Mouse (Mus musculus): ENCODE data around the gene Bcl11b.

The Bcl11b gene

DNA sequence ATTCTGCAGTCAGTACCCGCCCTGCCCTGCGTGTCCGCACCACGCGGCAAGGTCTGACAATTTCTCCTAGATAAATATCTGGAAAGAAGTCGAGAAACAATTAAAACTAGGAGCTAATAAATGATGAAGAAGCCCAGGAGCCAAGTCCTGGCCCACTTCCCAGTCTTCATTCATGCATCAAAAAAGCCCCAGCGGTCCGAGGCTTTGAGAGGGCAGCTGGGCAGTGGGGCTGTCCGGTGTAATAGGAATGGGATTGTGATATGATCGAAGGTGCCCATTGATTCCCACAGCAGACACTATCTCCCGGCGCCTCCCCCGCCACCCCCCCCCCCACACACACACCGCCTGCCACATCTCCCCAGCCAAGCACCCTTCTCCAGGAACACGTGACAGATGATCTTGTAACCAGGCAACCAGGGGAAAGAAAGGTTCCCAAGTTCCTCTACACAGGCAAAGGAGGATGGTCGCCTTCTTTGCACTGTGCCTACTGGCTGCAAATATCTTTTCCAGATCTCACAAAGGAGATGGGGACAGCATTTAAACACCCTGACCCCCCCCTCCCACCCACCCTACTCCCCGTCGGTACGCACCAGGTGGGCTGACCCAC lies 68.5 kb downstream of the Bcl11b start:
- no peak for DNase-seq (ENCODE audit: low spot score)

DNA sequence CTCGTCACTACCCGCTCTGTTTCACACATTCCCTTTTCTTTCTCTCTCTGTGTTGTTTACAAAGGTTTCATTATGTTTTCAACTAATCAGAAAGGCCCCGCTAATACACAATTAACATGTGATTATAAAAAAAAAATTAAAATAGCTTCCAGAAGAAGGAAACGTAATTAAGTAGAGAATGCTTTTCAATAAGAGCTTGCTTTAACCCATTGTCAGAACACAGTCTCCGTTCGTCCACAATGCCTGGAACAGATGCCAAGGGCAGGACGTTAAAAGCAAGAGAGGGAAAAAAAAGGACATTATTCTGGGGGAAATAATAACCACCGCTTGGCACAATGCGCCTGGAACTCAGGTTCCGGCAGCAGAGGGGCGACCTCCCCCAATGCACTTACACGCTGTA lies 71.3 kb downstream of the Bcl11b start:
- no peak for DNase-seq (ENCODE audit: low spot score)

DNA sequence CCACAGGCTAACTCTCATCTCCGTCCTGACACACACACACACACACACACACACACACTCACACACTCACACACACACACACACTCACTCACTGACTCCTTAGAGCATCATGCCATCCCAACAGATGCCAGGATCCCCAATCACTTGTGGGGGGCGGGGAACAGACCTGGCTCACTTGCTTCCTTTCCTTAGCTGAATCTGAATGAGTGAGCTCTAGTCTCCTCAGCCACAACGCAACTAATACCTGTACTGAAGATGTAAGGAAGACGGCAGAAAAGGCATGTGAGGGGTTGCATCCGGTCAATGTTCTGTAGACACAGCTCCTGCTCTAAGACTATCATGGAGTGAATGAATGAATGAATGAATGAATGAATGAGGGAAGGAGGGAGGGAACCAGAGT lies 71.9 kb downstream of the Bcl11b start:
- no peak for DNase-seq (ENCODE audit: low spot score)

DNA sequence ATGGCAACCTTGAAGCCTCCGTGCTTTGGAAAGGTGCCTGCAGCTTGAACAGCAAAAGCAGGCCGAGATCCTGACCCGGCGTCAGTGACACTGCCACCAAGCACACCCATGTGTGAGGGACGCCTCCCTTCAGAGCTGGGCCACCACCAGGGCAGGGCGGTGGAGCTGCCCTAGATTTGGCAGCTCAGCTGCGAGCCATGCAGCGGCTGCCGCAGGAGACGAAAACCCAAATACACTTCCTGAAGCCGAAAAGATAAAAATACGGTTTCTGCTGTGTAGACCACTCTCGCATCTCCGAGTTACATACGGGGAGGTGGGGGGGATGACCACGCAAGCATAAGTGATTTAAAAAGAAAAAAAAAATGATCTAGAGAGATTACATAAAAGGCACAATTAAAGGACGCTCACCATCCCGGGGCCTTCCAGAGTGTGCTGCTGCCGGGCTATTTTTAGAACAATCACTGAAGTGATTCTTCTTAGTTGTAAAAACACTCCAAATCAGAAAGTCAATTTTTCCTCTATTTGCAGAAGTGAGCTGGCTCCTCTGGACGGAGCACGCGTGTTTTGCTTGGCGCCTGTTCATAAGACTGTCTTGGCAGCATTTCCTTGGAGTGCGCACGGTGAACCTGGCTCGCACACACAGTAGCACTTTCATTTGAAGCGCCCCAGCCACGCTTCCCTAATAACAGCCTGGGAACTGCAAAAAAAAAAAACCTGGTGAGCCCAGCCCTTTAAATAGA lies 72.6 kb downstream of the Bcl11b start:
- no peak for DNase-seq (ENCODE audit: low spot score)

DNA sequence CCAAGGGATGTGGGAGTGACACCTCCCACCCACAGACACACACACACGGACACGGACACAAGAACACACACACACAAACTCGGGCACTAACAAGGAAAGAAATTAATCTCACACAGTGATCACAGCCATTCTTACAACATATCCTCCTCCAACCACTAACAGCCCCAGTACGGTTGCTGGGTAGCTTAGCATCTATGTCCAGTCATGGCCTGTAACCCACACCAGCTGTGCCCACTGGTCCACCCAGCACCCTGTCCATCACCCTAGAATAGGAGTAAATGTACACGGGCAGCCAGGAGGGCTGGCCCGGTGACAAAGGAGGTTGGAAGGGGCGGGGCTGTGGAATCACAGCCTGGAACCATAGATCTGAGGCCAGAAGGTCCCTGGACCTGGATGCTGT lies 74.5 kb downstream of the Bcl11b start:
- DNase-seq (ENCODE audit: low spot score): no peak

DNA sequence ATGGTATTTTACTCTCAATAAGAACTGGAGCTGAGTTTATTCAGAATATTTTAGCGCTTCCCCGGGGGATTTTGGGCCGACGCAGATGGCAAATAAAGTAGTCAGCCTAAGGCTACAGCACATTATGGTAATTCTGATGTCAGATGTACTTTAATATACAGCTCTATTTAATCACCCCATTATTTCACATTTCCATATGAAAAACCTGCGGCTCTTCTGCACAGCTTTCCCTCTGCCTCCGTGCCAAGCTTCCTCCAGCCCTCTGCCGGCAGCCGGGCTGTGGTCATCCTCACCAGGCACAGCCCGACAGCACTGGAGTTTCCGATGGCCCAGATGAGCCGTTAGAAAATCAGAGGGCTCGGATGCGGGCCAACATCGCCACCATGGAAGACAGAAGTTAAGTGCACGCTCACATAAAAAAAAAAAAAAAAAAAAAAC lies 74.9 kb downstream of the Bcl11b start:
- DNase-seq (ENCODE audit: low spot score): no peak

DNA sequence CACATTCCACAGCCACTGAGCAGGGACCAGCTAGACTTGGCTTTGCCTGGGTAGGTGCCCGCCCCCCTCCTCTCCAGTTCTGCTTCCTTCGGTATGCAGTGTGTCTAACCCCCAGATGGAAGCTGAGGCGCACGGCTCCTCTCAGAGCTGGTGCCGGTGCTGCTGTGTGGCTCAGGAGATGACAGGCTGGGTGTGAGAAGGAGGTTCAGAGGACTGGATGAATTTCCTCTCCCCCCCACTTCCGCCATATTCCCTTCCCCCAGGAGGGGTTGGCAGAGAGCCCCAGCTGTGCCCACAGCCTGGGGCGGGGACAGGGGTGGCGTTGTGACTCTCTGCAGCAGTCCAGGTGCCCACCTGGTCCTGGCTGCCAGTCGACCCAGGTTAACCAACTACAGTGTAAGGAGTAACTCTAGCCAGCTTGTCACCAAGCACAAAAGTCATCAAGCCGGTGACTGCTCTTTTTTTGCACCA lies 75.4 kb downstream of the Bcl11b start:
- no peak for DNase-seq (ENCODE audit: low spot score)

DNA sequence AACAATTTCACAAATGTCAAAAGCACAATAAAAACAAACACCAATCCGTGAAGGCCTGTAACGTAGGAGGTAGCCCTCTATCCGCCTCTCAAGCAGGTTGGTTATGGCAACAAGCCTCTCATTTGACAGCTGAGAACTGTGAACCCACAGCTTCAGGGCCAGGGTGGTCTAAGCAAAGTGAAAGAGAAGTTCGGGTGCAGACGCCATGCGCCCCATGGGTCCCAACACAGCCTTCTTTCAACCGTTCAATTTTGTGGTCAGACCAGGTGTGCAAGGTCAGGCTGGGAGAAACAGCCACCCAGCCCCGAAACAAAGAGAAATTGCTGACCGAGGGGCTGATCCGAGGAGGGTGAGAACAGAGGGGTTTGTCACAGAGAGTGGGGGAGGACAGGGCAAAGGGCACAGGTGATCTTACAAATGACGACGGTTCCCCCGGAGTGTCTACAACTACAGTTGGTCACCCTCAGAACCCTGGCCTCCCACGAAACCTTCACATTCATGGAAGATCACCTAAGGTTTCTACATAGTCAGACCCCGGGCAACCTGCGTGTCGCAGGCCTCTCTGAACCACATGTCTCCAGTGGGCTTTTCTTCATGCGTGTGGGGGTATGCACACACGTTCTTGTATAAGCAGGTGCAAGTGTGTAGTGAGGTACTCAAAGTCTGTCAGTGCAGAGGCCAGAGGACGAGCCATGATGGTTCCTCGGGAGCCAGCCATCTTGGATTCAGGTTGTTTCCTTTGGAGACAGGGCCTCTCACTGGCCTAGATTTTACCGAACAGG lies 77.1 kb downstream of the Bcl11b start:
- DNase-seq (ENCODE audit: low spot score): no peak

DNA sequence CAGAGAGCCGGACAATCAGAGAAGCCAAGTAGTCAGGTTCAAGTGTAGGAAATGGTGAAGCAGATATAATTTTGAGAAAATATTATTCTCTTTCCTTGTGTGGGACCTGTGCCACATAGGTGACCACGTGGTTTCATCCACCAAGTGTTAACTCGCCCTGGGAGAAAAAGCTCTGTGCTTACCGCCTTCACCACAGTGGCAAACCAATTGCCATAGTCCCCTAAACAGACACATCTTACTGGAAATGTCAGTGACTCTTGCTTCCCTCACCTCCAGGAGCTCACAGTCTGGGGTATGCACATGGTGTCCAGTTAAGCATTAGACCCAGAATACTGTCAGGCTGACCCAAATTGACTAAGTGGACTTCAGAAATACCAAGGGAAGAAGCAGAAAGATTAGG lies 78.7 kb downstream of the Bcl11b start:
- no peak for DNase-seq (ENCODE audit: low spot score)

DNA sequence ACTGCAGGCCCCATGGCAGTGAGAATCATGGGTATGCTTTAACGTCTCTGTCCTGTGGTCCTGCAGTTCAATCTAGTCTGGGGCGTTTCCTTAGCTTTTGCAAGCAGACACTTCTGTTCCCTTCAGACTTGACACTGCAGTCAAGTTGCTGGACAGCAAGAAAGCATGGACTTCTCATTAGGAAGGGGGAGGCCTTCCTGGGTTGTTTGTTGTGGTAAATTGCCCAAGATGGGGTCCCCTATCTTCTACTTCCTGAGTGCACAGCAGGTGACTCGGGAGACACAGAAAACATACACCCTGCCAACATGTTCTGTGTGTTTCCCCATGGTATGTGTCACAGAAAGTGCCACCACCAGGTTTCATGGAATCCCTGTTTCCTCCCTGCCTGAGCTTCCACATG lies 79.4 kb downstream of the Bcl11b start:
- DNase-seq (ENCODE audit: low spot score): no peak

DNA sequence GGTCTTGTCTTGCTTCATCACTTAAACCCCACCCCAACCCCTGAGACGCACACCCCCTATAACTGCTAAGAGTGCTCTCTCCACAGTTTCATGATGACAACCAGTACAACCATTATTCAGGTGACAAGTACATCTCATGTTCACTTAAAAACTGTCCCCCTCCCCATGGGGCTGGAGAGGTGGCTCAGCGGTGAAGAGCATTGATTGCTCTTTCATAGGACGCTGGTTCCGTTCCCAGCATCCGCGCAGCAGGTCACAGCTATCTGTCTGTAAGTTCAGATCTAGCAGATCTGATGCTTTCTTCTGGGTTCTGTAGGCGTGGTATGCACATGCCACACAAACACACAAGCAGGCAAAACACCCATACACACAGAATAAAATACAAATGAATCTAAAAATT lies 81.2 kb downstream of the Bcl11b start:
- DNase-seq (ENCODE audit: low spot score): no peak

DNA sequence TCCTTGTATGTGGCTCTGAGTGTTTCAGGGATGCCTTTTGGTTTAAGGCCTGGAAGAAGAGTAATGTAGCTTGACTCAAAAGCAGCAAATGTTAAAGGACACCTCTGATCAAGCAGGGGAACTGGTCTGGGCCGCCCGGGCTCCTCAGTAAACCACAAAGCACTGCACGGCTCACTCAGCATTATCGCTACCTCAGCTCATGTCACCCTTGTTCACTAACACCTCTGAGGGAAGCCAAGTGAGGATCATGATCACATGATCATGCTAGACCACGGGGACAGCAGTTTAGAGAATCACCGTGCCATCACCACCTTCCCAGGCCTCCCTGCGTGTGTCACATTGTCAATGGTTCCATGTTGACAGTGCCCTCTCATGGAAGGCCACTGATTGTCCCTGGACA lies 81.8 kb downstream of the Bcl11b start:
- DNase-seq (ENCODE audit: low spot score): no peak

DNA sequence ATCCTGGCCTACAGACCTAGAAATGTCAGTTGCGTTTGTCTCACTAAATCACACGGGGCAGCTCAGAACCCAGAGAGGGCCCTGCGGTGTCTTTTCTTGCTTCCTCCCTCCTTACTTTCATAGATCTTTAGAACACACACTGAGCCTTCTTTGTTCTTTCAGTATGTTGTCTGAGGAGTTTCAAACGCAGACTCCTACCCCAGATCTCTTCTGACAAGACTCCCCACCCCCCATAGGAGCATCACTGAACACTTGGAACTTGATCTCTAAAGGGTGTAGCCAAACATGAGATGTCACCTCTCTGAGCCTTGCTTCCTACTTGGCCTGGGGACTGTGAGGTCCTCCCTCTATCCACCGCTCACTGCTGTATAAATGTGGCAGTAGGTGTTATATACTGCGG lies 82.2 kb downstream of the Bcl11b start:
- no peak for DNase-seq (ENCODE audit: low spot score)

DNA sequence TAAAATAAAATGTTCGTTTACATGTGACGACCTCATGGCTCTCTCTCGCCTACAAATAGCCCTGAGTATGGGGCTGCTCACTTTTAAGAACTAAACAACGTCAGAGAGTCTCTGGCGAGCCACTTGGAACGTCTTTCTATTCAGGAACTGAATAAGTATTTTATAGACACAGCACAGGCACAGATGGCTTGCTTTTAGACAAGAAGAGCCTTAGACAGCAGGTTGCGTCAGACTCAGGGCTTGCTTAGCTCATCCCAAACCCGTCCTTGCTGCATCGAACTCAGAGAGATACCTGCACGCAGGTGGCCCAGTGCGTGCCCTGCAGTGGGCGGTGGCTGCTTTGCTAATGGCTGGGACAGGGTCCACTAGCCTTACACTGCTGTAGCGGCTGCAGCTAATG lies 82.7 kb downstream of the Bcl11b start:
- DNase-seq (ENCODE audit: low spot score): no peak

DNA sequence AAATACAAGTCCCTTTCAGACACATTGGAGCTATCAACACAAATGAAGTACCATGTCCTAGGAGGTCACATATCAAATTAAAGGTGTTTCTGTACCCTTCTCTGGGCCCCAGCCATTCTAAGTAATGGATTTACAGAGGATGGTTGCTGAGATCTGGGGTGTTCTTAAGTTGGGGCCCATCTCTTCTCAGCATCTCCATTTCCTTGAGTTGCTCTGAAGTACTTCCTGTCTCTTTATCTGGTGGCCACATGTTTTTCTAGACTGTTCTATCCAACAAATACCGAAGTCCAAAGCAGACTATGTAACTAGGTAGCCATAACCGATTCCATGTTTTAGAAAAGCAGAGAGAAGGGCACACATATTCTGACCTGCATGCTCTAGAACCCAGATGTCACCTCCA lies 83.3 kb downstream of the Bcl11b start:
- no peak for DNase-seq (ENCODE audit: low spot score)

DNA sequence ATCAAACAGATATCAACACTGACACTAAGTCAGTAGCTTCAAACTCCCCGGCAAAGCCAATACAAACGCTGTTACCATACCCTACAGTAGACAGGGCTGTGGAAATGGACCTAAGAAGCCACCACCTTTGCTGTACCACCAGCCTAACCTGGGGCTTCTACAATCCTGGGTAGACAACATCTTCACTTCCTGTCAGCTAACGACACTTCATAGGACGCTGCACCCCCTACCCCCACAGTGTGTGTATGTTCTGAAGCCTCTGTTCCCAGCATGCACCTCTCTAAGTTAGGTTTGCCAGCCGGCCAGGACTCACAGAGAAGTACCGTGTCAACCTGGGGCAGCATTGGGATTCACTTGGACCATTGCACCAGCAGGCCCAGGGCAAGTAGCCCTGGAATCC lies 84.6 kb downstream of the Bcl11b start:
- no peak for DNase-seq (ENCODE audit: low spot score)

DNA sequence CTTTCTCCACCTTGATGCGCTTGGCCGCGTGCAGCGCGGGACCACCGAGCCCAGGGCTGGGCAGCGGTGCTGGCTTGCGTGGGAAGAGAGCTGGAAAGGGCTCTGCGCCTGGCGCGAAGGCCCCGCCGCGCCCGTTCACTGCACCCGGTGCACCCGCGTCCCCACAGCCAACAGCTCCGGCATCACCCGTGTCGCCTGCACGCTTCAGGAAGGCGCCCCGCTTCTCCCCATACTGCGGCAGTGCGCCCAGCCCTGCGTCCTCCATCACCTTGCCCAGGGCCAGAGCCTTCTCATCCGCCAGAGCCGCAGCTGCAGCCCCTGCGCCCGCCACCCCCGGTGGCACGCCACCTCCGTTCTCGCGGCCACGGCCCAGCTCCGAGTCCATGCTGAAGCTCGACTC lies 87.4 kb downstream of the Bcl11b start:
- DNase-seq (ENCODE audit: low spot score): no peak

DNA sequence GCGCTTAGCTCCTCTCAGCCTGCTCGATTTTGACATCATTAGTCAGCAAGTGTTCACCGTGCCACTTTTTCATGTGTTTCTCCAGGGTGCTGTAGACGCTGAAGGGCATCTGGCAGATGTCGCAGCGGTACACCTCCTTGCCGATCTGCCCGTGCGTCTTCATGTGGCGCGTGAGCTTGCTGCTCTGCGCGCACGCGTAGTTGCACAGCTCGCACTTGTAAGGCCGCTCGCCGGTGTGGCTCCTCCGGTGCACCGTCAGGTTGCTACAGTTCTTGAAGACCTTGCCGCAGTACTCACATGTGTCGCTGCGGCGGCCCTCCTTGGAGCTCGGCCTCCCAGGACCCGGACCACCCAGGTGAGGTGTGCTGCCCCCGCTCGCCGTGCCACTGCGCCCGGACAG lies 88.0 kb downstream of the Bcl11b start:
- no peak for DNase-seq (ENCODE audit: low spot score)

DNA sequence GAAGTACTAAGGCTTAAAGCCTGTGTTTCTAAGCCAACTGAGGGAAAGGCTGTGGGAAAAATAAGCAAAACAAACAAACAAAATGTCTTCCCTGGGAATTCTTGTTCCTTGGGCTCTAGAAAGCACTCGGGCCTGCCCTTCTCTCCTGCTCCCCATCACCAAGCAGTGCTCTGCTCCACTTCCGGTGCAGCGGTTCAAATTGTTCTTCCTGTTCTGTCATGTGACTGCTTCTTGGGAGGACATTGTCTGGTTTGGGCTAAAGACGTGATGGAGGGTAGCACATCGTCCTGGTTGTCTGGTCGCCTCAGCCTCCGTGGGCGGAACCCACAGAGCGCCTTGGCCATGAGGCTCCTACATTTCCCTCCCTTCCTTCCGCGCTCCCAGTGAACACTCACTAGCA lies 94.6 kb downstream of the Bcl11b start:
- no peak for DNase-seq (ENCODE audit: low spot score)

DNA sequence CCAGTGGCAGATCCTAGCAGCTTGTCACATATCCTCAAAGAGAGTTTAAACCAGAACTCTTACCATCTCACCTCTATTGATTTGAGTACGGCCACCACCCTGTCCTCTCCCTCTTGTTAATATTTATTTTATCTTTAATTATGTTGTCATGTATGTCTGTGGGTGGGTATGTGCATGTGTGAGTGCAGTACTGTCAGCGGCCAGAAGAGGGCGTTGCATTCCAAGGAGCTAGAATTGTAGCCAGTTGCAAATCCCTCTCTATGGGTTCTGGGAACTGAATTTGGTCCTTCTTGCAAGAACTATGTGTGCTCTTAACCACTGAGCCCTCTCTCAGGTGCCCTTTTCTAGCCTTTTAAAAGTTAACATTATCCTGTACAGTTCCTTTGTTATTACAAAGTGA lies 98.1 kb downstream of the Bcl11b start:
- DNase-seq (ENCODE audit: low spot score): no peak

DNA sequence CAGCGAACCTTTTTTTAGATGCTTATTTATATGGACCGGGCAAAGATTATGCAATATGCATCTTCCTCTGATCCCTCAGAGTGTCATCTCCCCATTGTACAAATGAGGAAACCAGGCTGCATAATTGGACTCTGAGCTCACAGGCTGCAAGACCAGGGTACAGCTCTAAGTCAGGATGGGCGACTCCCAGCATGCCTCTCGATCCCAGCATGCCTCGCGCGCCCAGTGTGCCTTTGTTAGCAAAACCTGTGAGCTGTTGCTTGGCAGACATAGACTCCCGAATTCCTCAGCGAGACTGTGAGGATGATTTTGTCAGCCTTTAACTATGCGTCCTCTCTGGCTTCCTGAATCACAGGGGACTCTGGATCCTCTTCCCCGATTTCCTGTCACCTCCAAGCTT lies 98.9 kb downstream of the Bcl11b start:
- DNase-seq (ENCODE audit: low spot score): no peak

DNA sequence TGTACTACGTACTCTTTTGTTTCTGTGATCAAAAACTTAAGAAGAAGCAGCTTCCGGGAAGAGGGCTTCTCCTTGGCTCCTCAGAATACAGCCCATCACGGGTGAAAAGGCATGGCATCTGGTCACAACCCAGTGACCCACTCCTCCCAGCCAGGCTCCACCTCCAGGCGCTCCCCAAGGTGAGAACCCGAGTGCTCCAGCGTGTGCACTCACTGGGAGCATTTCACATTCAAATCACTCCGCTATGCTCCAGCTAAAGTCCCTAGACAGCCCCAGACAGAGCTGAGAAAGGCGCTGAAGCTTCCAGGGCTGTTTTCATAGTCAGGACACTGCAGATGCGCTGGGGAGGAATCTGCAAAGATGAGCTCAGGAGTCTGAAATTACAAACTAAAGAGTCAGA lies 99.5 kb downstream of the Bcl11b start:
- no peak for DNase-seq (ENCODE audit: low spot score)

DNA sequence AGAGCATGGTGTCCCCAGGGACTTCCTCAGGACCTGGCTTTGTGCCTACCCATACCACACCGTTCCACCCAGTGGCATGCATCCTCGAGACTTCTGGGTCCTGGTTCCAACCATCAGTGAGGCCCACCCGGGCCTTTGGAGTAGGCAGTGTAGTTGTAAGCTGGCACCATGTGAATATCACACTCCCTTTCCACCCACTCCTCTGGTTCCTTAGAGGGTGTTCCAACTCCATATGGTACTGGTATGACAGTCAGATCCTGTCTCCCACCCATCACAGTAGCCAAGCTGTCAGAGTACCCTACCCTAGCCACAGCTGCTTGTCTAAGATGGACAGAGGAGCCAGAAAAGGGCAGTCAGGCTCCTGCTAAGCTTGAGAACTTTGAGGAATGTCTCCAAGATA lies 112.0 kb downstream of the Bcl11b start:
- DNase-seq (ENCODE audit: low spot score): no peak
